Mouse (Mus musculus) lung, adult 2 months (tissue): ENCODE measurements around the gene Polr2f.

Source experiments
- CTCF ChIP-seq: fragments of 200-500 bp; IDR thresholded peaks from 2 replicates; pipeline ENCODE4 v1.5.1; 2011; ENCODE audit warnings: mild to moderate bottlenecking, low read length, control low read depth; ENCODE audit not compliant: insufficient read depth
- POLR2A ChIP-seq: fragments of 200-500 bp; IDR thresholded peaks from 2 replicates; pipeline ENCODE4 v1.6.1; 2011; ENCODE audit warnings: low read depth, mild to moderate bottlenecking, control low read depth, low read length, borderline replicate concordance; ENCODE audit errors: extremely low read depth

- TF ChIP-seq POLR2A (no peak), CTCF (no peak)
Measured at GRCm38 (mm10) chr15:79155572-79155971, 14.8 kb downstream of the Polr2f start.
